Mouse (Mus musculus): ENCODE data around the gene Shisal1. TPM values are rescaled to one million over a fixed set of nuclear protein-coding genes. Genes with fewer than 3 reads are reported as not detected.

Shisal1 gene
- total RNA-seq, 2 experiments from 2014 or later = 0.79 to 1.9 TPM

GRCm38 (mm10) chr15:84378734-84379133 lies 68.2 kb downstream of the Shisal1 start:
- DNase-seq = no peak

GRCm38 (mm10) chr15:84372801-84373200 lies 74.1 kb downstream of the Shisal1 start:
- no peak for DNase-seq

- DNase-seq = no peak
These were observed 79.5 kb downstream of the Shisal1 start for GRCm38 (mm10) chr15:84367402-84367801.

- DNase-seq = peak; percentile 19
These were observed 80.3 kb downstream of the Shisal1 start for GRCm38 (mm10) chr15:84366574-84366989.

- DNase-seq = no peak
These were observed 81.1 kb downstream of the Shisal1 start for GRCm38 (mm10) chr15:84365675-84366381.

- DNase-seq = no peak
These were observed 82.2 kb downstream of the Shisal1 start for GRCm38 (mm10) chr15:84364746-84365145.

- no peak for DNase-seq
These were observed 91.8 kb downstream of the Shisal1 start for GRCm38 (mm10) chr15:84355081-84355480.

- DNase-seq = no peak
These were observed 94.7 kb downstream of the Shisal1 start for GRCm38 (mm10) chr15:84351915-84352844.

- no peak for DNase-seq
These were observed 95.6 kb downstream of the Shisal1 start for GRCm38 (mm10) chr15:84351342-84351741.

- DNase-seq = no peak
These were observed 96.8 kb downstream of the Shisal1 start for GRCm38 (mm10) chr15:84349915-84350738.

GRCm38 (mm10) chr15:84348769-84349168 lies 98.1 kb downstream of the Shisal1 start:
- no peak for DNase-seq

- DNase-seq = no peak
These were observed 106.0 kb downstream of the Shisal1 start for GRCm38 (mm10) chr15:84340926-84341325.

- no peak for DNase-seq
These were observed 109.3 kb downstream of the Shisal1 start for GRCm38 (mm10) chr15:84337599-84337998.

GRCm38 (mm10) chr15:84336281-84336817 lies 110.5 kb downstream of the Shisal1 start:
- DNase-seq = no peak

GRCm38 (mm10) chr15:84331066-84331612 lies 115.8 kb downstream of the Shisal1 start:
- DNase-seq = no peak

GRCm38 (mm10) chr15:84329940-84330339 lies 117.0 kb downstream of the Shisal1 start:
- DNase-seq = no peak

Other genes with a start within 250 kb of the Shisal1 start
- gene Parvb, start 215.1 kb downstream of the Shisal1 start, total RNA-seq (2021) = 10 to 100 TPM; 51.5 to 57.7 TPM
- gene Parvg, start 123.1 kb downstream of the Shisal1 start, total RNA-seq (2021) = 1 to 10 TPM in 1 of 2 experiments, under 1 TPM in 1; 0.33 to 1.3 TPM
- 1 to 10 TPM; 3.1 to 3.2 TPM for gene Rtl6, start 110.7 kb upstream of the Shisal1 start, total RNA-seq (2021)
- 1 to 10 TPM; 3.9 to 4.1 TPM for gene Prr5, start 222.5 kb upstream of the Shisal1 start, total RNA-seq (2021)

All from gastrocnemius, postnatal 25 days (tissue).